Mouse (Mus musculus) hindbrain, embryonic 11.5 days (tissue): Measurements from ENCODE around the gene Paqr3. TPM values are rescaled to one million over a fixed set of nuclear protein-coding genes. Genes with fewer than 3 reads are reported as not detected.
A peak's percentile ranks its signal among the peaks of the same experiment; 100 is the strongest.

Source experiments
- ATAC-seq: fragments of 200-750 bp; cut with Nextera tagmentation; 2 replicates; pipeline ENCODE4 v1.8.0; 2017; ENCODE audit warnings: mild to moderate bottlenecking, moderate TSS enrichment, moderate library complexity; ENCODE audit not compliant: low FRiP score
- DNase-seq: peaks from one replicate; pipeline ENCODE4 v3.0.0-alpha.2; 2015; ENCODE audit warnings: low spot score
- H3K27ac ChIP-seq: fragments of 300-500 bp; sonication (generic); 2 replicates; pipeline ENCODE4 v1.5.1; 2014; ENCODE audit warnings: mild to moderate bottlenecking, low read depth, low read length
- H3K27me3 ChIP-seq: fragments of 300-500 bp; sonication (generic); 2 replicates; pipeline ENCODE4 v1.6.1; 2014; ENCODE audit warnings: mild to moderate bottlenecking, low read length, moderate library complexity, mixed read lengths; ENCODE audit not compliant: control insufficient read depth, insufficient read depth
- H3K36me3 ChIP-seq: fragments of 300-500 bp; sonication (generic); 2 replicates; pipeline ENCODE4 v1.6.1; 2014; ENCODE audit warnings: mild to moderate bottlenecking, low read length, moderate library complexity, mixed read lengths; ENCODE audit not compliant: control insufficient read depth, insufficient read depth
- H3K4me1 ChIP-seq: fragments of 300-500 bp; sonication (generic); replicated peaks from 2 replicates; pipeline ENCODE4 v1.6.1; 2014; ENCODE audit warnings: low read length, mixed read lengths; ENCODE audit not compliant: control insufficient read depth, insufficient read depth
- H3K4me2 ChIP-seq: fragments of 300-500 bp; sonication (generic); replicated peaks from 2 replicates; pipeline ENCODE4 v1.6.1; 2014; ENCODE audit warnings: mild to moderate bottlenecking, low read depth, low read length
- H3K4me3 ChIP-seq: fragments of 300-500 bp; sonication (generic); 2 replicates; pipeline ENCODE4 v1.5.1; 2014; ENCODE audit warnings: low read depth, low read length
- H3K9ac ChIP-seq: fragments of 300-500 bp; sonication (generic); 2 replicates; pipeline ENCODE4 v1.6.1; 2014; ENCODE audit warnings: low read depth, low read length
- H3K9me3 ChIP-seq: fragments of 300-500 bp; sonication (generic); 2 replicates; pipeline ENCODE4 v1.6.1; 2016; ENCODE audit warnings: low read length; ENCODE audit not compliant: control insufficient read depth
- WGBS: fragments of 180-500 bp; shearing (Covaris S2); extraction: QIAGEN DNeasy Blood & Tissue Kit; methylation state at CpG from one replicate; pipeline ENCODE4 v1.1.7; 2014; 5-methylcytosine and 5-hydroxymethylcytosine counted together
- polyA plus RNA-seq: library from polyadenylated mRNA; unstranded; fragments of >200 nt; fragmentation: Nextera tagmentation; extraction: Ambion mirVana; gene quantifications from 2 replicates; pipeline ENCODE4 v1.2.1, GENCODE M21; 2014

The Paqr3 gene
- polyA plus RNA-seq, 1 experiment from 2014 or later, result 12.7 TPM

DNA sequence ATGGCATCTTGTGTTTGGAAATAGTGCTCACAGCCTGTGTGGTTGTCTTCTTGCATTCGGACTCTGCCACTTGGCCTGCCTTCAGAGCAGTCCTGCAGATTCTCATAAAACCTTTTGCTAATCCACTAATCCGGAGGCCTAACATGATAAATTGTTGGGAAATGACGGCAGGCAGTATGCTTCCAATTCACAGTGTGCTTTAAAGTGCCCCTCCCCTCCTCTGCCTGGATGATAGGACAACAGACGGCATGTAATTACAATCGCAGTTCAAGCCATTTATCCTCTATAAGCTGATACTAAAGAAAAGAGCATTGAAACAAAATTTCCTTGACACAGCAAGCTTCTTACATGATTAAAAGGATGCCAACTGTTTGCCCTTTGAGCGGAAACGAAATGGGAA is 33.7 kb downstream of the Paqr3 start:
- DNase-seq (no peak), ATAC-seq (no peak)
- no peaks in the 10 kb centered on the region for H3K4me1 ChIP-seq
- no peak overlapping the region for H3K4me2 ChIP-seq
- H3K9ac ChIP-seq, result no peak overlapping the region
- no peaks in the 10 kb centered on the region for H3K27me3 ChIP-seq
- 75% methylated on average over 7 of the region's 7 CpGs for WGBS
- no peak overlapping the region for H3K4me3 ChIP-seq
- no peak overlapping the region for H3K27ac ChIP-seq
- no peaks in the 10 kb centered on the region for H3K36me3 ChIP-seq
- H3K9me3 ChIP-seq, result no peaks in the 10 kb centered on the region

GRCm38 (mm10) chr5:97076167-97076566 is 35.2 kb downstream of the Paqr3 start:
- ATAC-seq (no peak), DNase-seq (no peak)
- H3K4me3 ChIP-seq, result no peak overlapping the region
- H3K9me3 ChIP-seq, result no peaks in the 10 kb centered on the region
- no peaks in the 10 kb centered on the region for H3K27me3 ChIP-seq
- no peak overlapping the region for H3K4me2 ChIP-seq
- no peaks in the 10 kb centered on the region for H3K36me3 ChIP-seq
- no peaks in the 10 kb centered on the region for H3K4me1 ChIP-seq
- WGBS, result 97% methylated on average over 5 of the region's 5 CpGs
- H3K27ac ChIP-seq, result no peak overlapping the region
- no peak overlapping the region for H3K9ac ChIP-seq

GRCm38 (mm10) chr5:97075476-97076151 is 35.8 kb downstream of the Paqr3 start:
- H3K36me3 ChIP-seq, result no peaks in the 10 kb centered on the region
- no peak for DNase-seq
- H3K9me3 ChIP-seq, result no peaks in the 10 kb centered on the region
- 92% methylated on average over 11 of the region's 11 CpGs for WGBS
- no peaks in the 10 kb centered on the region for H3K4me1 ChIP-seq
- H3K27ac ChIP-seq, result no peak overlapping the region
- H3K4me3 ChIP-seq, result no peak overlapping the region
- ATAC-seq, result no peak
- H3K9ac ChIP-seq, result no peak overlapping the region
- no peak overlapping the region for H3K4me2 ChIP-seq
- no peaks in the 10 kb centered on the region for H3K27me3 ChIP-seq

- Histone ChIP-seq H3K27me3 (no peaks in the 10 kb centered on the region), H3K9me3 (no peaks in the 10 kb centered on the region), H3K9ac (no peak overlapping the region), H3K4me1 (no peaks in the 10 kb centered on the region), H3K36me3 (no peaks in the 10 kb centered on the region), H3K4me3 (no peak overlapping the region), H3K27ac (no peak overlapping the region), H3K4me2 (no peak overlapping the region)
- ATAC-seq, result no peak
- WGBS, result 91% methylated on average over 4 of the region's 4 CpGs
- no peak for DNase-seq
Observed at GRCm38 (mm10) chr5:97065746-97066145, 45.6 kb downstream of the Paqr3 start.

- ATAC-seq (no peak), DNase-seq (no peak)
- H3K9ac ChIP-seq, result no peak overlapping the region
- H3K27me3 ChIP-seq, result no peaks in the 10 kb centered on the region
- WGBS, result 66% methylated on average over 1 of the region's 1 CpGs
- H3K27ac ChIP-seq, result no peak overlapping the region
- no peaks in the 10 kb centered on the region for H3K9me3 ChIP-seq
- no peak overlapping the region for H3K4me3 ChIP-seq
- no peak overlapping the region for H3K4me2 ChIP-seq
- H3K36me3 ChIP-seq, result no peaks in the 10 kb centered on the region
- H3K4me1 ChIP-seq, result no peaks in the 10 kb centered on the region
Observed at GRCm38 (mm10) chr5:97062041-97062440, 49.4 kb downstream of the Paqr3 start.

GRCm38 (mm10) chr5:97060864-97061263 is 50.5 kb downstream of the Paqr3 start:
- ATAC-seq (no peak), DNase-seq (no peak)
- Histone ChIP-seq H3K27ac (no peak overlapping the region), H3K4me2 (no peak overlapping the region), H3K4me3 (no peak overlapping the region), H3K9ac (no peak overlapping the region), H3K27me3 (no peaks in the 10 kb centered on the region), H3K9me3 (no peaks in the 10 kb centered on the region), H3K36me3 (no peaks in the 10 kb centered on the region), H3K4me1 (no peaks in the 10 kb centered on the region)
- WGBS, result 70% methylated on average over 3 of the region's 3 CpGs

GRCm38 (mm10) chr5:97056791-97057450 is 54.5 kb downstream of the Paqr3 start:
- DNase-seq, result no peak
- H3K9me3 ChIP-seq, result no peaks in the 10 kb centered on the region
- H3K4me3 ChIP-seq, result no peak overlapping the region
- H3K27ac ChIP-seq, result no peak overlapping the region
- no peaks in the 10 kb centered on the region for H3K27me3 ChIP-seq
- no peak overlapping the region for H3K9ac ChIP-seq
- no peak for ATAC-seq
- no peaks in the 10 kb centered on the region for H3K4me1 ChIP-seq
- no peak overlapping the region for H3K4me2 ChIP-seq
- H3K36me3 ChIP-seq, result no peaks in the 10 kb centered on the region
- 87% methylated on average over 12 of the region's 12 CpGs for WGBS

DNA sequence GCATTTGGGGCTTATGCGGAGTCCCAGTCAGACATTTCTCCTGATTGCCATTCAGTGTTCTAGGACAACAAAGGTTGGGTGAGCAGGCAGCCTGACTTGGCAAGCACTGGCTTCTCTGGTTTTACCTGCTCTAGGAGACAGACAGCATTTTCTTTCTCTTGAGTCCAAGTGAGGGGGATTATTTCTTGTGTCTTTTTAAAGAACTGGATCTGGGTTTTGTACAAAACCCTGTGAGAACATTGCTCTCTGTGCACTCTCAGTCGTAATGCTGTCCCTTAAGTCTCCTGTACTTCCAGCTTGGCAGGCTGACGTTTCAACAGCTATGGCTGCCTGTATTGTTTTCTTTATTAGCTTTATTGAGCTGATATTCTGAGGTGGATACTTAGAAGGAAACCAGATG is 55.0 kb downstream of the Paqr3 start:
- Histone ChIP-seq H3K9ac (no peak overlapping the region), H3K9me3 (no peaks in the 10 kb centered on the region), H3K36me3 (no peaks in the 10 kb centered on the region), H3K4me1 (no peaks in the 10 kb centered on the region), H3K4me3 (no peak overlapping the region), H3K27me3 (no peaks in the 10 kb centered on the region), H3K27ac (no peak overlapping the region), H3K4me2 (no peak overlapping the region)
- 83% methylated on average over 3 of the region's 3 CpGs for WGBS
- no peak for DNase-seq
- ATAC-seq, result no peak

- Histone ChIP-seq H3K4me3 (no peak overlapping the region), H3K9ac (no peak overlapping the region), H3K36me3 (no peaks in the 10 kb centered on the region), H3K4me1 (no peaks in the 10 kb centered on the region), H3K27me3 (no peaks in the 10 kb centered on the region), H3K4me2 (no peak overlapping the region), H3K9me3 (no peaks in the 10 kb centered on the region), H3K27ac (no peak overlapping the region)
- ATAC-seq (no peak), DNase-seq (peak; percentile 71)
- WGBS, result 31% methylated on average over 1 of the region's 1 CpGs
Observed at GRCm38 (mm10) chr5:97055511-97056068, 55.8 kb downstream of the Paqr3 start.
